9 mouse cellular contexts compared by ENCODE assay signal in genomic region chr7:100431103-100431502, GRCm38 (mm10). TPM values are rescaled to one million over a fixed set of nuclear protein-coding genes. Genes with fewer than 3 reads are reported as not detected.
DNase-seq lines count a peak whose midpoint lies in the region; ATAC-seq and TF ChIP-seq lines count a peak whose summit lies in the region.
"Had no signal": no experiment of that assay in that cellular context is flagged by ENCODE, and none has a peak within 500 bp of the region (broad histone marks: within the 10 kb centered on the region; RNA-seq: fewer than 3 reads in every experiment).

No protein-coding gene starts in this region.

- TF ChIP-seq CTCF in layer of hippocampus, adult 2 months (conservative IDR thresholded peaks at IDR 0.05), result no peak
- TF ChIP-seq CTCF in gastrocnemius, adult 2 months (IDR thresholded peaks at IDR 0.05), result no peak

- no peak for ATAC-seq in hindbrain, embryonic 13.5 days (ENCODE audit: low FRiP score)
- ATAC-seq: Patski had no signal

- peaks cover 79% of the 10 kb centered on the region for H3K36me3 ChIP-seq in hindbrain, embryonic 13.5 days

- H3K4me3 ChIP-seq in layer of hippocampus, adult 2 months, result no peak overlapping the region
- H3K4me3 ChIP-seq in gastrocnemius, adult 2 months, result no peak overlapping the region
- H3K4me3 ChIP-seq in hindbrain, embryonic 13.5 days, result no peak overlapping the region

- no peak overlapping the region for H3K4me2 ChIP-seq in hindbrain, embryonic 13.5 days

- intact Hi-C loops in gastrocnemius, adult 2 months (cut with DNase I), result loop anchor here (5.0 kb wide), 1 partner anchor 36 kb away; no protein-coding TSS in a partner anchor

- H3K9me3 ChIP-seq in hindbrain, embryonic 13.5 days, result no peaks in the 10 kb centered on the region

- no peaks in the 10 kb centered on the region for H3K4me1 ChIP-seq in hindbrain, embryonic 13.5 days (replicated peaks)

- H3K9ac ChIP-seq in hindbrain, embryonic 13.5 days, result no peak overlapping the region

- 71% methylated on average over 5 of the region's 5 CpGs for WGBS in hindbrain, embryonic 13.5 days

- no peaks in the 10 kb centered on the region for H3K27me3 ChIP-seq in hindbrain, embryonic 13.5 days
- H3K27me3 ChIP-seq: Patski had no signal

- H3K27ac ChIP-seq in layer of hippocampus, adult 2 months, result peak overlapping the region; percentile 59
- H3K27ac ChIP-seq in gastrocnemius, adult 2 months, result peak overlapping the region; percentile 63
- no peak overlapping the region for H3K27ac ChIP-seq in hindbrain, embryonic 13.5 days

- no peak for DNase-seq in layer of hippocampus, adult 2 months (ENCODE audit: low spot score in 2 of 2)
- DNase-seq in layer of hippocampus, postnatal 25 days (ENCODE audit: extremely low spot score in 1 of 2, low spot score in 1 of 2), result no peak
- peak; percentile 59 for DNase-seq in adipocyte (ENCODE audit: low spot score)
- DNase-seq in gastrocnemius, adult 2 months, result peak; percentile 63
- peak; percentile 32 for DNase-seq in kidney, postnatal 14 days
- DNase-seq in testis, postnatal 10 days (ENCODE audit: low spot score), result peak; percentile 61
- DNase-seq in thymus, postnatal 25 days, result no peak

RNA-seq across cellular contexts. Expression of gene Ucp3, which starts 41.7 kb away (rescaled TPM):
- 1 to 10 TPM; 3.0 to 3.6 TPM for total RNA-seq in layer of hippocampus, adult 2 months (2021)
- 1 to 10 TPM; 2.0 to 2.5 TPM for total RNA-seq in layer of hippocampus, postnatal 25 days (2021)
- total RNA-seq in gastrocnemius, adult 2 months (2021), result 100 to 1,000 TPM; 141 to 174 TPM
- not detected in 2 replicates for polyA plus RNA-seq in hindbrain, embryonic 13.5 days (2015; fragmentation: Nextera tagmentation; extraction: Ambion mirVana)

RNA-seq across cellular contexts. Expression of gene Ppme1, which starts 59.0 kb away (rescaled TPM):
- total RNA-seq in layer of hippocampus, adult 2 months (2021), result 100 to 1,000 TPM; 147 to 154 TPM
- 100 to 1,000 TPM; 141 to 145 TPM for total RNA-seq in layer of hippocampus, postnatal 25 days (2021)
- total RNA-seq in gastrocnemius, adult 2 months (2021), result 10 to 100 TPM; 25.1 to 26.6 TPM
- 139 and 141 TPM in 2 replicates for polyA plus RNA-seq in hindbrain, embryonic 13.5 days (2015; fragmentation: Nextera tagmentation; extraction: Ambion mirVana)

RNA-seq across cellular contexts. Expression of gene C2cd3, which starts 59.1 kb away (rescaled TPM):
- total RNA-seq in layer of hippocampus, adult 2 months (2021), result 10 to 100 TPM; 22.7 to 22.8 TPM
- total RNA-seq in layer of hippocampus, postnatal 25 days (2021), result 10 to 100 TPM; 21.4 to 23.2 TPM
- 1 to 10 TPM; 4.8 to 7.2 TPM for total RNA-seq in gastrocnemius, adult 2 months (2021)
- polyA plus RNA-seq in hindbrain, embryonic 13.5 days (2015; fragmentation: Nextera tagmentation; extraction: Ambion mirVana), result 19.6 and 22.4 TPM in 2 replicates

Comparison
In these comparisons a context has a peak if more than half of its experiments do, and no peak if none do; other contexts are left out.
1. DNase-seq: peak in adipocyte (single experiment), gastrocnemius, adult 2 months (single experiment), kidney, postnatal 14 days (single experiment) and testis, postnatal 10 days (single experiment); none in layer of hippocampus, adult 2 months (0 of 2), layer of hippocampus, postnatal 25 days (0 of 2) and thymus, postnatal 25 days (single experiment).
2. RNA of gene Ucp3, which starts 41.7 kb away (total RNA-seq): 141 to 174 TPM in gastrocnemius, adult 2 months; 3.0 to 3.6 TPM in layer of hippocampus, adult 2 months and 2.0 to 2.5 TPM in layer of hippocampus, postnatal 25 days; every median in the first group is over 10 times any median in the second.
3. RNA of gene Ppme1, which starts 59.0 kb away (total RNA-seq): 147 to 154 TPM in layer of hippocampus, adult 2 months and 141 to 145 TPM in layer of hippocampus, postnatal 25 days; 25.1 to 26.6 TPM in gastrocnemius, adult 2 months; every median in the first group is over 4 times any median in the second.